Mouse (Mus musculus) heart, postnatal 14 days (tissue): ENCODE measurements around the gene Kcnk16. TPM values are rescaled to one million over a fixed set of nuclear protein-coding genes. Genes with fewer than 3 reads are reported as not detected.

Experiments
- total RNA-seq, 2 experiments: library from RNA; stranded (reverse); gene quantifications; 2 replicates each; pipeline ENCODE4 v1.2.3; 2021

Gene Kcnk16
- total RNA-seq, 2 experiments from 2014 or later: not detected

Other genes starting within 250 kb of the Kcnk16 start
- gene Saysd1, start 130.7 kb downstream of the Kcnk16 start, total RNA-seq: 1 to 10 TPM; 2.3 to 2.5 TPM
- under 1 TPM; 0.88 to 0.98 TPM for gene Kcnk5, start 87.4 kb downstream of the Kcnk16 start, total RNA-seq
- 10 to 100 TPM; 25.7 to 35.1 TPM for gene Nudt13, start 25.5 kb upstream of the Kcnk16 start, total RNA-seq
- gene Ecd, start 78.9 kb upstream of the Kcnk16 start, total RNA-seq: 10 to 100 TPM; 25.1 to 32.2 TPM
- gene Fam149b, start 79.0 kb upstream of the Kcnk16 start, total RNA-seq: 10 to 100 TPM; 32.1 to 34.7 TPM
- 10 to 100 TPM; 12.2 to 15.2 TPM for gene Dnajc9, start 119.7 kb upstream of the Kcnk16 start, total RNA-seq
- gene Mrps16, start 124.4 kb upstream of the Kcnk16 start, total RNA-seq: 10 to 100 TPM; 64.9 to 68.5 TPM
- gene Cfap70, start 183.0 kb upstream of the Kcnk16 start, total RNA-seq: under 1 TPM; 0.12 to 0.27 TPM
- gene Anxa7, start 210.9 kb upstream of the Kcnk16 start, total RNA-seq: 10 to 100 TPM; 50.0 to 61.0 TPM
- gene Mss51, start 227.7 kb upstream of the Kcnk16 start, total RNA-seq: 1 to 10 TPM in 1 of 2 experiments, under 1 TPM in 1; 0.88 to 1.1 TPM